Mouse (Mus musculus) cortical plate, adult 2 months (tissue): ENCODE data around the gene Cc2d2b. TPM values are rescaled to one million over a fixed set of nuclear protein-coding genes. Genes with fewer than 3 reads are reported as not detected.
A peak's percentile ranks its signal among the peaks of the same experiment; 100 is the strongest.

ENCODE experiments used
- H3K27ac ChIP-seq: fragments of 200-500 bp; 2 replicates; pipeline ENCODE4 v1.5.1; 2012; ENCODE audit warnings: low read length, control low read depth, inconsistent platforms; ENCODE audit not compliant: insufficient read depth
- H3K4me1 ChIP-seq: fragments of 200-500 bp; 2 replicates; pipeline ENCODE4 v1.6.1; 2011; ENCODE audit warnings: low read length; ENCODE audit not compliant: control insufficient read depth, insufficient read depth
- H3K4me3 ChIP-seq: fragments of 200-500 bp; 2 replicates; pipeline ENCODE4 v1.5.1; 2011; ENCODE audit warnings: mild to moderate bottlenecking, low read length, control low read depth; ENCODE audit not compliant: insufficient read depth
- CTCF ChIP-seq: fragments of 200-500 bp; IDR thresholded peaks from 2 replicates; pipeline ENCODE4 v1.5.1; 2011; ENCODE audit warnings: mild to moderate bottlenecking, control low read depth, low read length; ENCODE audit not compliant: insufficient read depth; ENCODE audit errors: extremely low read depth
- POLR2A ChIP-seq: fragments of 200-500 bp; IDR thresholded peaks from 2 replicates; pipeline ENCODE4 v1.6.1; 2011; ENCODE audit warnings: mild to moderate bottlenecking, low read length, control low read depth; ENCODE audit not compliant: insufficient read depth; ENCODE audit errors: extremely low read depth
- polyA plus RNA-seq: library from polyadenylated mRNA; depleted of rRNA; stranded (reverse); fragments of >200 nt; gene quantifications from 2 replicates; pipeline ENCODE4 v1.2.3, GENCODE M21; 2012

Cc2d2b gene
- polyA plus RNA-seq, 1 experiment, result 0.19 TPM

GRCm38 (mm10) chr19:40746603-40747002, 1.9 kb upstream of the Cc2d2b start:
- TF ChIP-seq POLR2A (no peak), CTCF (peak; percentile 34)
- H3K27ac ChIP-seq, result no peak overlapping the region
- H3K4me3 ChIP-seq, result no peak overlapping the region
- no peaks in the 10 kb centered on the region for H3K4me1 ChIP-seq

GRCm38 (mm10) chr19:40754311-40754710, 5.8 kb downstream of the Cc2d2b start:
- no peak overlapping the region for H3K27ac ChIP-seq
- H3K4me1 ChIP-seq, result no peaks in the 10 kb centered on the region
- no peak for TF ChIP-seq POLR2A
- peak; percentile 38 for TF ChIP-seq CTCF
- no peak overlapping the region for H3K4me3 ChIP-seq

- TF ChIP-seq CTCF, result no peak
- TF ChIP-seq POLR2A, result no peak
- Histone ChIP-seq H3K4me1 (no peaks in the 10 kb centered on the region; the same call in 1 of the 2 replicates), H3K4me3 (no peak overlapping the region), H3K27ac (no peak overlapping the region)
Observed at GRCm38 (mm10) chr19:40760071-40760470, 11.5 kb downstream of the Cc2d2b start.

GRCm38 (mm10) chr19:40762023-40762759, 13.6 kb downstream of the Cc2d2b start:
- Histone ChIP-seq H3K4me3 (peak overlapping the region; percentile 33), H3K4me1 (no peaks in the 10 kb centered on the region; the same call in 1 of the 2 replicates), H3K27ac (no peak overlapping the region)
- TF ChIP-seq CTCF (no peak), POLR2A (peak; percentile 43; the same call in 1 of the 2 replicates)

- no peak overlapping the region for H3K4me3 ChIP-seq
- H3K4me1 ChIP-seq, result no peaks in the 10 kb centered on the region
- TF ChIP-seq CTCF, result no peak
- TF ChIP-seq POLR2A, result no peak
- H3K27ac ChIP-seq, result no peak overlapping the region
Observed at GRCm38 (mm10) chr19:40767189-40767588, 18.6 kb downstream of the Cc2d2b start.

GRCm38 (mm10) chr19:40769341-40769770, 20.8 kb downstream of the Cc2d2b start:
- H3K4me3 ChIP-seq, result no peak overlapping the region
- TF ChIP-seq CTCF (no peak), POLR2A (no peak)
- no peak overlapping the region for H3K27ac ChIP-seq
- H3K4me1 ChIP-seq, result no peaks in the 10 kb centered on the region

GRCm38 (mm10) chr19:40788004-40788714, 39.6 kb downstream of the Cc2d2b start:
- H3K4me3 ChIP-seq, result no peak overlapping the region
- H3K4me1 ChIP-seq, result no peaks in the 10 kb centered on the region
- H3K27ac ChIP-seq, result no peak overlapping the region
- TF ChIP-seq CTCF (no peak), POLR2A (no peak)

GRCm38 (mm10) chr19:40788715-40789084, 40.1 kb downstream of the Cc2d2b start:
- Histone ChIP-seq H3K4me1 (no peaks in the 10 kb centered on the region), H3K27ac (no peak overlapping the region), H3K4me3 (no peak overlapping the region)
- no peak for TF ChIP-seq POLR2A
- no peak for TF ChIP-seq CTCF

GRCm38 (mm10) chr19:40805176-40805737, 56.7 kb downstream of the Cc2d2b start:
- Histone ChIP-seq H3K4me3 (no peak overlapping the region), H3K4me1 (no peaks in the 10 kb centered on the region), H3K27ac (no peak overlapping the region)
- TF ChIP-seq POLR2A (no peak), CTCF (no peak)
